Mouse (Mus musculus): ENCODE data around the gene Asic2. TPM values are rescaled to one million over a fixed set of nuclear protein-coding genes. Genes with fewer than 3 reads are reported as not detected.

The Asic2 gene
- total RNA-seq, 2 experiments from 2014 or later = 94.7 to 97.6 TPM

- intact Hi-C loops (cut with DNase I) = loop anchor here (10.0 kb wide), 1 partner anchor 99 kb away; the partner anchor contains the start of gene Asic2
- peak; percentile 21 to 41 for DNase-seq (ENCODE audit: low spot score in 2 of 2)
These were observed 102.4 kb downstream of the Asic2 start for GRCm38 (mm10) chr11:81865661-81866382.

- peak; percentile 24 to 65 for DNase-seq (ENCODE audit: low spot score in 2 of 2)
- intact Hi-C loops (cut with DNase I) = loop anchor here (10.0 kb wide), 1 partner anchor 104 kb away; the partner anchor contains the start of gene Asic2
These were observed 107.8 kb downstream of the Asic2 start, which contains the start of gene 5530401A14Rik for GRCm38 (mm10) chr11:81860250-81860972. Gene 5530401A14Rik, plus strand, starts transcription at chr11:81860673.

DNA sequence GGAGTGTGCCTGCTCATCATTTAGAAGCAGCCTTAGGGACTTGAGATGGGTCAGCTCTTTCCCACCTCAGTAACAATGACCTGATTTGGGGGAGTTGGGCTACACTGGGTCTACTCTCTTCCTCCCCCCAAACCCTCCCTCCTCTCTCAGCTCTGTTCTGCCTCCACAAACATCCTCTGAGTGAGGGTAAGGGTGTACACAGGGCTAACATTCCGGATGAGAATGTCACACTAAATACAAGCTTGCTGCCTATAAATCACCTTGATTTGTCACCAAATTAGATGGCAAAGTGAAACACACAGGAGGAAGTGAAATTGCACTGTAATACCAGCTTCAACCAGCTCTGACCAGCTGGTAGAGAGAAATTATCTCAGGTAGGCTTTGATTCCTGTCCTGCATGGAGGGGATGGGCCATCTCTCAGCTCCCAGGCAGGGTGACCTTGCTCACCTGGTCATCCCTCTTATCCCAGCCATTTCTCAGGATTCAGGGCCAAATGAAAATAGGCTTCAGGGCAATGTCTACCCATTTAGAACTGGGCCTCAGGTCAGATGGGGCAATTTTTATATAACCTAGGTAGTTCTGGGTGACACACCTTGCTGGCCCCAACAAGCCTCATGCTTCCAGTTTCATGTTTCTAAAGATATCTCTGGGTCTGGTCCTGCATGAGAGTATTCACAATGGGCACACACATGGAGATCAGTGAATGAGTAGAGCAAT lies 120.3 kb downstream of the Asic2 start:
- intact Hi-C loops (cut with DNase I) = no loop called here
- no peak for DNase-seq (ENCODE audit: low spot score in 2 of 2)

GRCm38 (mm10) chr11:81845686-81846036 lies 122.6 kb downstream of the Asic2 start:
- no peak for DNase-seq (ENCODE audit: low spot score in 2 of 2)
- intact Hi-C loops (cut with DNase I) = no loop called here

GRCm38 (mm10) chr11:81845010-81845685 lies 123.1 kb downstream of the Asic2 start:
- DNase-seq (ENCODE audit: low spot score in 2 of 2) = no peak
- intact Hi-C loops (cut with DNase I) = no loop called here

DNA sequence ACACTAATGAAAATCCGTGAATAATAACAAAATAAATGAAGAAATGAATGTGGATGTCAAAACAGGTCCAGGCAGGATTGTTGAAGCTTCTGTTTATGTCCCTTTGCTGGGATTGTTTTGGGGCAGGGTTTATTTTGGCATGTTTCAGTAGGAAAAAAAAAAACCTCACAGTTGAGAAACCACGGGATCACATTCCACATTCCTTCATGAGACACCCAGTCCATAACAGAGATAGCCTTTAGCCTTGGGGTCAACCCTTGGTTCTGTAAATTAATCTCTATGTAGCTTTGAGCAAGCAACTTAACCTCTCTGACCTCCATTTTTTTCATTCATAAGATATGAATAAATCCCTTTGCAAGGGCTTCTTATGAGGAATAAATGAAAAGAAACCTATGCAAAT lies 127.3 kb downstream of the Asic2 start:
- DNase-seq (ENCODE audit: low spot score in 2 of 2) = no peak
- intact Hi-C loops (cut with DNase I) = no loop called here

- DNase-seq (ENCODE audit: low spot score in 2 of 2) = no peak
- intact Hi-C loops (cut with DNase I) = no loop called here
These were observed 129.8 kb downstream of the Asic2 start for GRCm38 (mm10) chr11:81838426-81838825.

DNA sequence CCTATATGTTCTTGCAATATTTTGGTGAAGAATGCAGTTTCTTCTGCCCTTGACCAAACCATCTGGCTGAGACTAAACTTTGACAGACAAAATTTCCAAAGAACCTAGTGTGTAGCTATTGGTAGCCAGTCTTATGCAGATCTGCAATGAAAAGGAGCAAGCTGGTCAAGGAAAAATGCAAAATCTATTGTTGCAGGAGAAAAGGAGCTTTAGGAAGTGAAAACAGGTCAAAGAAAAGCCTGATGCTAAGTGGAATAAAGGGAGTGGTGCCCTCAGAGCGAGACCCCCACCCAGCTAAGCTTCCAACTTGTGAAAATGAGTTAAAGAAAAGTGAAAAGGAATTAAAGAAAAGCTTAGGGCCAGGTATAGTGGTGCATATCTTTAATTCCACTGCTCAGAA lies 135.9 kb downstream of the Asic2 start:
- intact Hi-C loops (cut with DNase I) = no loop called here

GRCm38 (mm10) chr11:81816531-81816930 lies 151.7 kb downstream of the Asic2 start:
- intact Hi-C loops (cut with DNase I) = no loop called here
- no peak for DNase-seq (ENCODE audit: low spot score in 2 of 2)

More for the DNA sequence above, 135.9 kb downstream of the Asic2 start:
- no peak for DNase-seq (ENCODE audit: low spot score in 2 of 2)

GRCm38 (mm10) chr11:81814816-81815215 lies 153.4 kb downstream of the Asic2 start:
- peak; percentile 65 to 80 for DNase-seq (ENCODE audit: low spot score in 2 of 2)
- intact Hi-C loops (cut with DNase I) = no loop called here

DNA sequence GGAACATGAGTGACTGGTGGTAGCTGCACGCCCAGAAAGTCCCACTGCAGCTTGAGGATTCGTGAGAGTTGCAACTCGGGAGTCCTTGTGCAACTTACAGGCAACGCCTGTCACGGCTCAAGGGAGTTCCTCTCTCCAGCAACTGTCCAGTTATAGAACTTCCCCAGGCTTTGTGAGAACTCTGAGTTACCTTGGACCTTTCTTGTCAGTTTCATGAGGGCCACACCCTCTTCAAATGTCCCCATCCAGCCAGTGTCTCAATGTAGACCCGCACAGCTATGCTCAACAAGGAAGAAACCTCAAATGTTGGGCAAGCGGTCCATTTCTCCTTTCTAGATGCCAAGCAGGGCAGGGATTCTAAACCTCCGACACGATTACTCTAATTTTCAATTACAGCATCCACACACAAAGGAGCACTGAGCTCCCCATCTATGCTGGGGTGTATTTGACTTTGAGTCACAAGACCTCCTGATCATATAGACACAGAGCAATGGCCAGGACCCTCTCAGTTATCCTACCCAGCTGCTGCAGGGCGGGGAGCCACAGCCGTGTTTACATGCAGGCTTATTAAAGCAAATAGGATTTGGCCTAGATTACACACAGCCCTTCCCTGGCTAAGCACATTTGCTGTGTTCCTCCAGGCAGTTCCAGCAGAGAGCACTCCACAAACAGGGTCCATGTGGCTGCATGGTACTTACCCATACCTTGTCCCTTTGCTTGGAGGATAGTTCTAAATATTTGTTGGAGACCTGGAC lies 161.2 kb downstream of the Asic2 start:
- intact Hi-C loops (cut with DNase I) = no loop called here
- DNase-seq (ENCODE audit: low spot score in 2 of 2) = no peak

GRCm38 (mm10) chr11:81803544-81803943 lies 164.7 kb downstream of the Asic2 start:
- intact Hi-C loops (cut with DNase I) = no loop called here
- DNase-seq (ENCODE audit: low spot score in 2 of 2) = no peak

DNA sequence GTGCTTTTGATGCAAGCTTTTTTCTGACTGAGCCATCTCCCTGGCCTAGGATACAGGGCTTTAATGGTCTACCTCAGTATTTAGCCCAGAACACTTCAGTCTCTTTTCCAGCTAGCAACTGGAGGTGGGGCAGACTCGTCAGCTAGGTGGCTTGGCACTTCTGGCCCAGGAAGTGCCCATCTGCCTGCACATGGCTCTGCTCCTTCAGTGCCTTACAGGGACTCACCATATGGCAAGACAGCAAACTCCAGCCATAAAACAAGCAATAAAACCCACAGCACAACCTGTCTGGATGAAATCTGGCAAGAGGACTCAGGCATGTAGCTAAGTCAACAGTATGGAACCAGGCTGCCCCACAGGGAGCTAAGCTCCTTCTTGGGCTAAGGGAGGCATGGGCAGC lies 165.6 kb downstream of the Asic2 start:
- DNase-seq (ENCODE audit: low spot score in 2 of 2) = no peak
- intact Hi-C loops (cut with DNase I) = no loop called here

- intact Hi-C loops (cut with DNase I) = loop anchor here (2.0 kb wide), 1 partner anchor 168 kb away; the partner anchor contains the start of gene Asic2
- peak; percentile 56 to 82 for DNase-seq (ENCODE audit: low spot score in 2 of 2)
These were observed 167.4 kb downstream of the Asic2 start for GRCm38 (mm10) chr11:81800899-81801298.

DNA sequence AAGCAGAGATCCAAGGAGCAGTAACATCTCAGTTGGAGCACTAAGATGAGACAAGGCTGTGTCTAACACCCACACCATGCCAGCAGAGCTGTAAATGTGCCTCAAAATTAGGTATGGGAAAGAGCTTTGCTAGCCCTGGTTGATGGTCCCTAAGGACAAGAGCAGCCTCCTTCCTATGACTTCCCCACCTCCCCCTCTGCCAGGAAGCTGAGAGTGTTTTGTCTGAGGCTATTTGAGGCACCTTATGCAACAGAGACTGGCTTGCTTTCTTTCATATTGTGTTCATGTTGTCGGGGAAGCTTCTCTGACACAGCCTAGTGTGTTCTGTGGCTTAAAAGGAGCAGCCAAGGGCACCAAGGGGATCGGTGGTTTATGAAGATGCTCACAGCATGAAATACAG lies 174.7 kb downstream of the Asic2 start:
- DNase-seq (ENCODE audit: low spot score in 2 of 2) = no peak
- intact Hi-C loops (cut with DNase I) = no loop called here

DNA sequence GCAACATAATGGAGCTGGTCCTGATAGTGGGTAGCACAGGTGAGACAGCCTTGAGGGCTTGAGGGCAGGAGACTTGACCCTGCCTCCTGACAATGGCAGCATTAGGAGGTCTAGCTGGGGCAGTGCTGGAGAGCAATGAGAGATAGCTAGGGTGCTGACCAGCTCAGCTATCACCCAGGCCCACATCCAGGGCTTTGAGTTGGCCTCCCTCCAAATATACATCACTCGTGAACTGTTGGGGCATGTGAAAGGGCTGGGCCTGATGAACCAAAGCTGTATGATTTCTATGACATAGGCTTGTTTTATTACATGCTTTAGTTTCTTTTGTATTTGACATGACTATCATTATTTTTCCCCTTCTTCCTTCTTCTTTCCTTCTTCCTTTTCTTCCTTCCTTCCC lies 176.7 kb downstream of the Asic2 start:
- no peak for DNase-seq (ENCODE audit: low spot score in 2 of 2)
- intact Hi-C loops (cut with DNase I) = no loop called here

- intact Hi-C loops (cut with DNase I) = no loop called here
These were observed 187.7 kb downstream of the Asic2 start for GRCm38 (mm10) chr11:81780596-81780995.

DNA sequence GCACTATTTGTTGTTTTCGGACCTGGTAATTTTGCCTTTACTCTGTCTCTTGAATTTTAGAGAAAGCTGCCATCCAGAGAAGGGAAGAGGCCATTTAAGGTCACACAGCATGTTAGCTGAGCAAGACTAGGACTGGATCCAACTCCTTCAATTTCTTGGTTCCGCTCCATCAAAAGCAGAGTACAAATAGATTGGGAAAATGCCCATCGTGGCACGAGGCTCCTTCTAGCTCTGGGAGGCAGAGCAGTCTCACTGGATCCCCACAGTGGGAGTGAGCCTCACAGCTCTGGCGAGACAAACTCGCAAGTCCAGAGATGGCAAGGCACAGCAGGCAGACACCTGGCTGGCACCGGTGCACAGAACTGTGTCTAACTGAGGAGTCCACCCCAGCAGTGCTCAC lies 188.4 kb downstream of the Asic2 start:
- intact Hi-C loops (cut with DNase I) = no loop called here
- DNase-seq (ENCODE audit: low spot score in 2 of 2) = peak; percentile 63 to 83

More at GRCm38 (mm10) chr11:81780596-81780995, 187.7 kb downstream of the Asic2 start:
- no peak for DNase-seq (ENCODE audit: low spot score in 2 of 2)
